Mouse (Mus musculus): ENCODE results near the gene Cntln.

DNA sequence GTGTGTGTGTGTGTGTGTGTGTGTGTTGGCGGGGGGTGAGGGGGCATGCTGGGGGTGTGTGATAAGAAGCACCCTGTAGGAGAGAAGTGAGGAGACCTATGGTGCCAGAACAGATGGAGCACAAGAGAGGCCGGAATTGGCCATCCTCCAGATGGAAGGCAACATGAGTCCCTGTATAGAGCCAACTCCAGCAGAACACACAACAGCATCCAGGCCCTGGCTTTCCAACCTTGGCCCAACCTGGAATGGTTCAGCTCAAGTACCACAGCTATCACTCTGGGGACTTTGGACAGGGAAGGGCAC, 279.2 kb downstream of the Cntln start:
- no peak for TF ChIP-seq POLR2A (IDR thresholded peaks at IDR 0.05; ENCODE audit: insufficient read depth, low read depth, low read length)
- TF ChIP-seq CTCF (IDR thresholded peaks at IDR 0.05; ENCODE audit: insufficient read depth, low read depth, low read length): no peak
